Mouse (Mus musculus) MEL (cell line): ENCODE data around the gene Stom.

Source experiments
- CTCF ChIP-seq, 3 experiments: IDR thresholded peaks in 2 of 3; conservative IDR thresholded peaks in 1 of 3; 2 replicates each; pipeline ENCODE4 v1.5.1; 2011 to 2012; ENCODE audit warnings: low read length in 3 of 3, low read depth in 2 of 3, mild to moderate bottlenecking in 2 of 3, improper control_type of control experiment in 1 of 3, inconsistent platforms in 1 of 3, mixed read lengths in 1 of 3, moderate library complexity in 1 of 3; ENCODE audit not compliant: control insufficient read depth in 1 of 3, insufficient read depth in 1 of 3, poor library complexity in 1 of 3, severe bottlenecking in 1 of 3
- EP300 ChIP-seq, 2 experiments: IDR thresholded peaks; 2 replicates each; pipeline ENCODE4 v1.6.1; 2011; ENCODE audit warnings: improper control_type of control experiment in 2 of 2, low read length in 2 of 2, low read depth in 1 of 2, mild to moderate bottlenecking in 1 of 2
- MAX ChIP-seq: IDR thresholded peaks from 2 replicates; pipeline ENCODE4 v1.6.1; 2011; ENCODE audit warnings: low read length, improper control_type of control experiment
- MAZ ChIP-seq: IDR thresholded peaks from 2 replicates; pipeline ENCODE4 v1.6.1; 2012; ENCODE audit warnings: low read depth, mild to moderate bottlenecking, inconsistent platforms, low read length, improper control_type of control experiment
- POLR2A ChIP-seq, 2 experiments: IDR thresholded peaks; 2 replicates each; pipeline ENCODE4 v1.6.1; 2011 to 2012; ENCODE audit warnings: low read length in 2 of 2, mild to moderate bottlenecking in 2 of 2, control low read depth in 1 of 2, improper control_type of control experiment in 1 of 2, low read depth in 1 of 2, moderate library complexity in 1 of 2; ENCODE audit not compliant: control insufficient read depth in 1 of 2, insufficient read depth in 1 of 2, poor library complexity in 1 of 2
- UBTF ChIP-seq: IDR thresholded peaks from 2 replicates; pipeline ENCODE4 v1.6.1; 2012; ENCODE audit warnings: low read depth, mild to moderate bottlenecking, inconsistent platforms, low read length, improper control_type of control experiment, moderate library complexity, borderline replicate concordance; ENCODE audit not compliant: insufficient read depth
- ZKSCAN1 ChIP-seq: IDR thresholded peaks from 2 replicates; pipeline ENCODE4 v1.6.1; 2012; ENCODE audit warnings: low read depth, mild to moderate bottlenecking, inconsistent platforms, low read length, improper control_type of control experiment, moderate library complexity

- TF ChIP-seq POLR2A (IDR thresholded peaks at IDR 0.05; ENCODE audit: control insufficient read depth in 1 of 2, insufficient read depth in 1 of 2, low read depth in 1 of 2, low read length in 2 of 2, poor library complexity in 1 of 2): no peak
- TF ChIP-seq MAZ: no peak
- no peak for TF ChIP-seq EP300 (IDR thresholded peaks at IDR 0.05; ENCODE audit: low read depth in 1 of 2, low read length in 2 of 2)
- TF ChIP-seq CTCF (IDR thresholded peaks at IDR 0.05 in 2 of 3, conservative IDR thresholded peaks at IDR 0.05 in 1 of 3; ENCODE audit: control insufficient read depth in 1 of 3, insufficient read depth in 1 of 3, low read depth in 2 of 3, low read length in 3 of 3, poor library complexity in 1 of 3, severe bottlenecking in 1 of 3): no peak
- no peak for TF ChIP-seq ZKSCAN1
- TF ChIP-seq UBTF: no peak
- no peak for TF ChIP-seq MAX
Observed at GRCm38 (mm10) chr2:35325930-35326329, 10.8 kb downstream of the Stom start.
